Mouse (Mus musculus): ENCODE measurements around the gene Cpt1c.

DNA sequence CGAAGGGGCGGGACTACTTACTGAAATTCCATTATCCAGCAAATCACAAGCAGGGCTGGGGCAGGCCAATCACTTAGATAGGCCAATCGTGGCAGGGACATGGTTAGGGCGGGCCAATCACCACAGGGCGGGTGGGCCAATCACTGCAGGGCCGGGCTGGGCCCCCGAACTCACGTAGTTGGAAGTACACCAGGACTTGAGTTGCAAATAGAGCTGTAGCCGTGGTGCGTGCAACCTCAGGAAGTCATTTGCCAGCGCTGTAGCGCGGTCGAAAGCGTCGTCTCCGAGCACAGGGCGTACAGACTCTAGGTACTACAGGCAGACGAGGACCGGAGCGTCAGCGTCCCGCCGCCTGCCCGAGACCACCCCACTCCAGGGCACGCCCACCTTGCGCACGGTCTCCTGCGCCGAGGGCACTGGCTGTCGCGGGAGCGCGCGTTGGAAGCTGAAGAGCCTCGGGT, 4.4 kb downstream of the Cpt1c start:
- TF ChIP-seq POLR2A (IDR thresholded peaks at IDR 0.05; ENCODE audit: insufficient read depth, low read depth, low read length) (no peak), CTCF (IDR thresholded peaks at IDR 0.05; ENCODE audit: insufficient read depth, low read depth, low read length) (no peak)
